Mouse (Mus musculus) midbrain, embryonic 13.5 days (tissue): ENCODE measurements around the gene Tmem50a. TPM values are rescaled to one million over a fixed set of nuclear protein-coding genes. Genes with fewer than 3 reads are reported as not detected.

Experiments
- ATAC-seq: fragments of 200-750 bp; cut with Nextera tagmentation; 2 replicates; pipeline ENCODE4 v1.8.0; 2017; ENCODE audit warnings: mild to moderate bottlenecking, moderate TSS enrichment, moderate library complexity
- H3K27ac ChIP-seq: fragments of 300-500 bp; sonication (generic); 2 replicates; pipeline ENCODE4 v1.5.1; 2015; ENCODE audit warnings: inconsistent platforms, mild to moderate bottlenecking, moderate library complexity
- H3K27me3 ChIP-seq: fragments of 300-500 bp; sonication (generic); 2 replicates; pipeline ENCODE4 v1.6.1; 2015; ENCODE audit warnings: mild to moderate bottlenecking, inconsistent platforms
- H3K36me3 ChIP-seq: fragments of 300-500 bp; sonication (generic); 2 replicates; pipeline ENCODE4 v1.6.1; 2015; ENCODE audit warnings: mild to moderate bottlenecking, inconsistent platforms
- H3K4me1 ChIP-seq: fragments of 300-500 bp; sonication (generic); replicated peaks from 2 replicates; pipeline ENCODE4 v1.6.1; 2015; ENCODE audit warnings: inconsistent platforms
- H3K4me2 ChIP-seq: fragments of 300-500 bp; sonication (generic); replicated peaks from 2 replicates; pipeline ENCODE4 v1.6.1; 2015; ENCODE audit warnings: moderate library complexity, mild to moderate bottlenecking, inconsistent platforms
- H3K4me3 ChIP-seq: fragments of 300-500 bp; sonication (generic); replicated peaks from 2 replicates; pipeline ENCODE4 v1.5.1; 2015; ENCODE audit warnings: mild to moderate bottlenecking, inconsistent platforms
- H3K9ac ChIP-seq: fragments of 300-500 bp; sonication (generic); replicated peaks from 2 replicates; pipeline ENCODE4 v1.6.1; 2015; ENCODE audit warnings: mild to moderate bottlenecking, inconsistent platforms
- H3K9me3 ChIP-seq: fragments of 300-500 bp; sonication (generic); 2 replicates; pipeline ENCODE4 v1.6.1; 2016; ENCODE audit warnings: mild to moderate bottlenecking, inconsistent platforms
- WGBS: fragments of 180-500 bp; shearing (Covaris S2); methylation state at CpG from one replicate; pipeline ENCODE4 v1.1.7; 2015; 5-methylcytosine and 5-hydroxymethylcytosine counted together
- polyA plus RNA-seq: library from polyadenylated mRNA; unstranded; fragments of >200 nt; fragmentation: Nextera tagmentation; extraction: Ambion mirVana; gene quantifications from 2 replicates; pipeline ENCODE4 v1.2.1, GENCODE M21; 2015

Gene Tmem50a
- polyA plus RNA-seq, 1 experiment from 2014 or later: 203 TPM

DNA sequence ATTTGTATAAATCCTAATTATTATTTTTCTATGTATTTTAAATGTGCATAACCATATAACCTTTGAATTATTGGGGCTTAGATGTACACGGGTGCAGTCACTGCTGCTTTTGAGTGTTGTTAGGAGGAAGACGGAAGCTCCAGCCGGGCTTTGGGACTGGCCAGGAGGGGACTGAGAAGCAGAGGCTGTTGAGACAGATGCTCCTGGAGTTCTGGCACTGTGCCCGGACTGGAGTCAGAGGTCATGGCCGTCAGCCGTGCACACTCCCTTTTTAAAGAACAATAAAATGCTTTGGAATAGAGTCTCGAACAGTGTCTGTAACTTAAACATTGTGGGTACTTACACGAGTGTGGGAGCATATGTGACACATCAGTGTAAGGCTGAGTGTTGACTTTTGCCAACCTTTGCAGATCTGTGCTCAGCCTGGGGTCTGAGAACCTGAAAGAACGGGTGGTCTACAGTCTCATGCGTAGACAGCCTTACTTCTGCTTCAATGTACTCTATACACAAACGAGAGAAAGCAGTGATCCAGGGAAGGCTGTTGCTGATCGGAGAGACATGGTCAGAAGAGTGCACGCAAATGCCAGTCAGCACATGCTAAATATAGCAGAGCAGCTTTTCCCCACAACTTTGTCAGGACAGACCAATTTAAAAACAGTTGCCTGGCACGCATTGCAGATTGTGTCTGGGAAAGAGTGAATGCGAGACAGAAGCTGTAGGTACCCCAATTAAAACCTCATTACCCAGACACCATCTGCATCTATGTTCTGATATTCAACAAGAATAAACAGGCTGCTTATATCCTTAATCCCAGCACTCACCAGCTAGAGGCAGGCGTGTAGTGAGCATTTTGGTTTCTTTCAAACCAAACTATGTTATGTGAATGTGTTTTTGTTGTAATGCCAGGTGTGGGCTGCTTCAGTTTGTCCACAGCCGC, 22.7 kb upstream of the Tmem50a start:
- ATAC-seq: no peak
- Histone ChIP-seq H3K4me1 (peaks cover 1% of the 10 kb centered on the region), H3K9me3 (no peaks in the 10 kb centered on the region), H3K9ac (no peak overlapping the region), H3K27ac (no peak overlapping the region), H3K27me3 (peaks cover 11% of the 10 kb centered on the region), H3K4me2 (no peak overlapping the region), H3K36me3 (peaks cover 50% of the 10 kb centered on the region), H3K4me3 (no peak overlapping the region)
- 68% methylated on average over 17 of the region's 17 CpGs for WGBS

DNA sequence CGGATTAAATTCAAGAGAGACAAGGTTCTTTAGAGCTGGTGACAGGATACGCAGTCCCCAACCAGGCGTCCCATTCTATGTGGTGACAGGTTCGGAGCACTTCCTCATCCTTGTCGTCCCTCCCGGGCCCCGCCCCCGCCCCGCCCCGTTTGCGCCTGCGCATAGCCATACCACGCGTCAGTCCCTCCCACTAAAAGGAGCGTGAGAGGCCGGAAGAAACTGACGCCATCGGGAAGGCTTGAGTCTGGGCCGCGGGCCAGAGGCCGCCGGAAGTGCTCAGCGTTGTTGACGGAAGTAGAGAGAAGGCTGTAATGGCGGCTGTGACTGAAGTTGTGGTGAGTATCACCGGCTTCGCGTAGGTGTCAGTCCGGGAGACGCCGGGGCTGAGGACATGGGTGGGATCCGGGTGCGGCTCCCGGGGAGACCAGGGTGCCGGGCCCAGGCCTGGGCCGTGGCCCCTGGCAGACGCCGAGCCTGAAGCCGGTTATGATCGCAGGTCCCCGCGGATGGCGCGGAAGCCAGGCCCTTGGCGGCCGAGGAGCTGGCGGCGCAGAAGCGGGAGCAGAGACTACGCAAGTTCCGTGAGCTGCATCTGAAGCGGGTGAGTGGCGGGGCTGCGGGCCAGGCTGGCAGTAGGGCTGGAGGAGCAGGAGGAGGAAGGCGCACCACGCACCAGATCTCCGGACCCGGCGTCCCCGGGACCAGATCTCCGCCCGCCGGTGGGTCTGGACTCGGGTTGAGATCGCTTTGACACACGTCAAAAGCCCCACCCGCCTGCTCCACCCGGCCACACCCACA, 16.1 kb upstream of the Tmem50a start, which contains the start of gene Syf2:
Gene Syf2, plus strand, starts transcription at position 215 of the 798 bp plus-strand sequence.
- Histone ChIP-seq H3K27me3 (no peaks in the 10 kb centered on the region), H3K4me3 (peak within 1 kb of the TSS; percentile 99), H3K4me1 (peaks cover 26% of the 10 kb centered on the region), H3K9ac (peak within 1 kb of the TSS; percentile 80), H3K36me3 (peaks cover 60% of the 10 kb centered on the region), H3K27ac (peak within 1 kb of the TSS; percentile 84), H3K9me3 (no peaks in the 10 kb centered on the region), H3K4me2 (peak within 1 kb of the TSS; percentile 92)
- ATAC-seq: peak; percentile 97
- under 1% methylated on average over 68 of the region's 68 CpGs for WGBS

DNA sequence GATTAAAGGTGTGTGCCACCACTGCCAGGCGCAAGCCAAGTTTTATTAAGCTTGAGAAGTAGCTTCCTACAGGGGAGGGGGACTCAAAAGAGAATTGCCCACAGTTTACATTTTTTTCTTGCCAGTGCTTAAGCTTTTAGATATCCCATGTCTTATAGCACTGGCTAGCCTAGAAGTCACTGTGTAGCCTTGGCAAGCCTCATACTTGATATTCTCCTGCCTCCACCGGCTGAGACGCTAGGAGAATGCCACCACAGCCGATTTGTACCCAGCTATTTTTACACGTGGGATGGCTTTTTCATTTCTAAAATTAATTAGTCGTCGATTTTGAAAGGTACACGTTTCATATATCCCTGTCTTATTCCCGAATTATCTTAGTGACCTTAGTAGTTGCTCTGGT, 15.4 kb upstream of the Tmem50a start:
- Histone ChIP-seq H3K9ac (peak overlapping the region; percentile 51; the same call in 1 of the 2 replicates), H3K4me3 (peak overlapping the region; percentile 99), H3K4me1 (peaks cover 33% of the 10 kb centered on the region), H3K4me2 (peak overlapping the region; percentile 92), H3K9me3 (no peaks in the 10 kb centered on the region), H3K36me3 (peaks cover 60% of the 10 kb centered on the region), H3K27me3 (no peaks in the 10 kb centered on the region), H3K27ac (peak overlapping the region; percentile 63)
- WGBS: 29% methylated on average over 9 of the region's 9 CpGs
- ATAC-seq: peak; percentile 41; the same call in 1 of the 2 replicates

DNA sequence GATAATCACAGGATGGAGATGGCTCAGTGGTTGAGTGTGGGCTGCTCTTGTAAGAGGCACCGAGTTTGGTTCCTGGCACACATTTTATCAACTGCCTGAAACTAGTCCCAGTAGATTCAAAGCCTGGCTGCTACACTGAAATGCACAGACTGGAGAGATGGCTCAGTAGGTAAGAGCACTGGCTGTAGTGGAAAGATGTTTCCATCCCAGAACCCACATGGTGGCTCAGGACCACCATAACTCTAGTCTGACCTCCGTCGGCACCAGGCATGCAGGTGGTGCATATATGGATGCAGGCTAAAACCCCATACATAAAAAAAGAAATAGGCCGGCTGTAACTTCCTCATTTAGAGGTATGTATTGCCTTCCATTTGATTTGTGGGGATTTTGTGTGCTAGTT, 14.7 kb upstream of the Tmem50a start:
- Histone ChIP-seq H3K27ac (no peak overlapping the region), H3K4me3 (no peak overlapping the region), H3K9ac (no peak overlapping the region), H3K9me3 (no peaks in the 10 kb centered on the region), H3K4me1 (peaks cover 39% of the 10 kb centered on the region), H3K4me2 (no peak overlapping the region), H3K36me3 (peaks cover 55% of the 10 kb centered on the region), H3K27me3 (no peaks in the 10 kb centered on the region)
- ATAC-seq: no peak
- 86% methylated on average over 4 of the region's 4 CpGs for WGBS

DNA sequence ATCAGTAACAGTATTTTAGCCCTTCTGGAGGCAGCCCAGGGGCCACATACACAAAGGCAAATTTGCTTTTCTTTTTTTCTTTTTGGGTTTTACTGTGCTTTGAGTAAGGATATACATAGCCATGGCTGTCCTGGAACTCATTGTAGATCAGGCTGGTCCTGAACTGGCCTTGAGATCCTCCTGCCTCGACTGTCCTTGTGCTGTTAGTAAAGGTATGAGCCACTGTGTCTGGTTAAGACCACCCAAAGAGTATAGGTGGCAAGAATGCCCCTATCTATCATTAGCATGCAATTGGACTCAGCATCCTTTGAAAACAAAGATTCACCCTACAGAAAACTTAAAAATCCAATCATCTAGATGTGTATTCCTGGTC, 13.6 kb upstream of the Tmem50a start:
- Histone ChIP-seq H3K36me3 (peaks cover 44% of the 10 kb centered on the region), H3K9me3 (no peaks in the 10 kb centered on the region), H3K4me3 (no peak overlapping the region; the same call in 1 of the 2 replicates), H3K27ac (no peak overlapping the region), H3K4me2 (no peak overlapping the region), H3K4me1 (peaks cover 40% of the 10 kb centered on the region), H3K9ac (no peak overlapping the region), H3K27me3 (no peaks in the 10 kb centered on the region)
- no peak for ATAC-seq
- 87% methylated on average over 1 of the region's 1 CpGs for WGBS

DNA sequence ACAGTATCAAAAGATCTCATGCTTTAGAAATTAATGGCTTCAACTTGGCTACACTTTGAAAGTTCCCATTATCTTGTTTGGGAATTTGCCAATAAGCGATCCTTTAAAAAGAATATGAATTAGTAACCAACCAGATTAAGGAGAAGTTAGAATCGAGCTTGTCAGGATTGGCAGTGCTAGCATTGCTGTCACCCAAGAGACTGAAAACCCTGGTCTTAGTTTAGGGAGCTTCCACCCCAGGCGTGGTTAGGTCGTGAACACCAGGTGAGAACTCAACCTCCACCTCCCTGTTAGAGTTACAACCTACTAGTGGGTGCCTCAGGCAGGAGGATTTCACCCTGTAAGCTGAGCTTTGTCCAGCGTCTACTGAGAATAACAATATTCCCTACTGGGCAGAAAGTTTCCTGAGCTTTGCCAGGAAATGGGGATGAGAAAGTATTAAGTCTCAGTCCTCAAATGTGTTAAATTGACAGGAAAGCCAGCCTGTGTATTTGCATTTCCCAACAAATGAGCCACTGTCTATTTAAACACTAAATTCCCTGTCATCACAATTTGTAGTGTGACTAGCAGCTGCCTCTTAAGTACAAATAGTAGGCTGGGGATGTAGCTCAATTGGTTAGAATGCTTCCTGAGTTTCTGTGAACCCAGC, 13.1 kb upstream of the Tmem50a start:
- WGBS: 74% methylated on average over 5 of the region's 5 CpGs
- peaks cover 40% of the 10 kb centered on the region for H3K4me1 ChIP-seq
- peaks cover 39% of the 10 kb centered on the region for H3K36me3 ChIP-seq
- no peak for ATAC-seq
- no peak overlapping the region for H3K27ac ChIP-seq
- H3K4me3 ChIP-seq: no peak overlapping the region; the same call in 1 of the 2 replicates
- H3K9me3 ChIP-seq: no peaks in the 10 kb centered on the region
- H3K9ac ChIP-seq: no peak overlapping the region
- H3K4me2 ChIP-seq: no peak overlapping the region
- no peaks in the 10 kb centered on the region for H3K27me3 ChIP-seq

DNA sequence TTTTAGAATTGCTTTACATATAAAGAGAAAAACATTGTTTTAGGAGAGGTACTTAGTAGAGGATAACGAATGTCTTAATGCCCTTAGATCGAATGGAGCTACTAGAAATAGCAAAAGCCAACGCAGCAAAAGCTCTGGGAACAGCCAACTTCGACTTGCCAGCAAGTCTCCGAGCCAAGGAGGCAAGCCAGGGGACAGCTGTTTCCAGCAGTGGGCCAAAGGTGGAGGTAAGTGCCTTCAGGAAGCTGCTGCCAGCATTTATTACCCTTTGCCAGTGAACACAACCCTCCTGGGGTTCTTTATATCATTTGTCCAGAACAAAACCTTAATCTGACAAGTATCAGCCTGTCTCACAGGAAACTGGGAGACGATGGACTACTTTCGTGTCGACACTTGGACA, 10.4 kb upstream of the Tmem50a start:
- H3K4me2 ChIP-seq: peak overlapping the region; percentile 96
- no peaks in the 10 kb centered on the region for H3K27me3 ChIP-seq
- H3K4me1 ChIP-seq: peaks cover 32% of the 10 kb centered on the region
- peak overlapping the region; percentile 96 for H3K4me3 ChIP-seq
- H3K9ac ChIP-seq: peak overlapping the region; percentile 55
- H3K27ac ChIP-seq: no peak overlapping the region
- WGBS: 85% methylated on average over 8 of the region's 8 CpGs
- no peaks in the 10 kb centered on the region for H3K9me3 ChIP-seq
- ATAC-seq: no peak
- peaks cover 36% of the 10 kb centered on the region for H3K36me3 ChIP-seq

DNA sequence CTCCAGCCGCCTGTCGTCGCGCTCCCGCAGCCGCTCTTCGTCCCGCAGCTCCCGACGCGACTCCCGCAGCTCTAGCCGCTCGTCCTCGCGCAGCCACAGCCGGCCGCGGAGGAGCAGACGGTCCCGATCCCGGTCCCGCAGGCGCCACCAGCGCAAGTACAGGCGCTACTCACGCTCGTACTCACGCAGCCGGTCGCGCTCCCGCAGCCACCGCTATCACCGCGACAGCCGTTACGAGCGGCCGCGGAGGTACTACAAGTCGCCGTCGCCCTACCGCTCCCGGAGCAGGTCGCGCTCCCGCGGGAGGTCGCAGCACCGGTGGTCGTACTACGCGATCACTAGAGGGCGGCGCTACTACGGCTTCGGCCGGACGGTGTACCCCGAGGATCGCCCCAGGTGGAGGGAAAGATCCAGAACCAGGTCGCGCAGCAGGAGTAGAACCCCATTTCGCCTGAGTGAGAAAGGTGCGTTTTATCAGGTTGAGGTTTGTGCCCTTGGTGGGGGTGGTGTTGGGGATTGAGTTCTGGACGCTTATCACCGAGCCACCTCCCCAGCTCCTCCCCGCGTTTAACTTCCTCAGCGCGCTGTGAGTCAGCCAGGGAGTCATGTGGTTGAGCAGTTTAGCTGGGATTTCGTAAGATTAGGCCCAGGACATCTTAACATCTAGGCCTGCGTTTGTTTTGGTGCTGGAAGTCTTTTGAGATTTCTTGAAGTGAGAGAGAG, 9.4 kb upstream of the Tmem50a start:
- under 1% methylated on average over 75 of the region's 75 CpGs for WGBS
- peak; percentile 38; the same call in 1 of the 2 replicates for ATAC-seq
- H3K9ac ChIP-seq: peak overlapping the region; percentile 97

DNA sequence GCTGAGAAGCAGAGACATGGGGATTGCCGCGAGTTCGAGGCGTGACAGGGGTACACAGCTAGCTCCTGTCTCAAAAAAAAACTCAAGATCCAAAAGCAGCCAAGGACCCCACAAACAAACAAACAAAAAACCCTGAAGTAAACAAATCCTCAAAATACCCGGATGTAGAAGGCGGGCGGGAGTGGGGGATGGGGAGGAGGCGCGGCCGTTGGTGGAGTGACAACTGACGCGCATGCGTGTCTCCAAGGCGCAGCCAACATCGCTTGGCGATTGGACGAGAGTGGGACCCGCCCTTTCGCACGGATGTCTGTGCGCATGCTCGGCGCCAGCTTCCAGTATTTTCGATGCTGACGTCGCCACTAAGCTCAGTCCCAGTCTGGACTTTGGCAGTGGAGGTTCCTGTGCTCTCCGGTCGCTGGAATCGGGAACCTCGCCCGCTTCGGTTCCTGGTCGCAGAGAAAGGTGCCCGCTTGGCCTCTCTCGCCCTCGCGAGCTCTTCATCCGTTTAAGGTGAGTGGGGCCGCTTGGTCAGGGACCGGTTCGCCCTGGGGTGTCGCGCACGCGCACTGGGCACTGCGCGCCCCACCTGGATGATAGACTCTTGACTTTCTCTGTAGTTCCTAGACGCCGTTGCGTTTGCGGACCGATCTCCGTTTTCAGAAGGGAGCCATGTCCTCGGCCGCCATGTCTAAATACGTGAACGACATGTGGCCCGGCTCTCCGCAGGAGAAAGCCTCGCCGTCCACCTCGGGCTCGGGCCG, 8.6 kb upstream of the Tmem50a start, which contains the start of gene Rsrp1:
Gene Rsrp1, plus strand, starts transcription at position 335 of the 761 bp plus-strand sequence.
- Histone ChIP-seq H3K36me3 (peaks cover 33% of the 10 kb centered on the region), H3K4me3 (peak within 1 kb of the TSS; percentile 96), H3K27ac (peak within 1 kb of the TSS; percentile 94), H3K9me3 (no peaks in the 10 kb centered on the region), H3K4me2 (peak within 1 kb of the TSS; percentile 96), H3K4me1 (peaks cover 30% of the 10 kb centered on the region), H3K9ac (peak within 1 kb of the TSS; percentile 97), H3K27me3 (no peaks in the 10 kb centered on the region)
- ATAC-seq: peak; percentile 95
- under 1% methylated on average over 63 of the region's 64 CpGs for WGBS

More for the DNA sequence above, 9.4 kb upstream of the Tmem50a start:
- peaks cover 30% of the 10 kb centered on the region for H3K4me1 ChIP-seq
- H3K4me3 ChIP-seq: peak overlapping the region; percentile 96
- no peaks in the 10 kb centered on the region for H3K9me3 ChIP-seq
- H3K4me2 ChIP-seq: peak overlapping the region; percentile 96
- H3K36me3 ChIP-seq: peaks cover 36% of the 10 kb centered on the region
- peak overlapping the region; percentile 94 for H3K27ac ChIP-seq
- H3K27me3 ChIP-seq: no peaks in the 10 kb centered on the region

DNA sequence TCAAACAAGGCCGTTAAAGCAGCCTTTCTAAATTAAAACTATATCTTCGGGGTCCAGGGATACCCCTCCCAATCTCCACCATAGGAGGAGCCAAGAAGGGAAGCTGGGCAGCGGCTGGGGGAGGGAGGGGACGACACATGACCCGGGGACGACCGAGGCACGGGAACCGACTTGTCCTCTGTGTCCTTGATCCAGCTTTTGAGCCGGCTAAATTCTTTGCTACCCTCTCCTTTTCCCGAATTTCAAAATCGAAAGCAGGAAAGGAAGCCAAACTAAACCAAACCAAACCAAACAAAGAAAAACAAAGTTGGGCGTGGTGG, 8.1 kb upstream of the Tmem50a start:
- H3K4me1 ChIP-seq: peaks cover 30% of the 10 kb centered on the region
- H3K4me3 ChIP-seq: peak overlapping the region; percentile 96
- H3K4me2 ChIP-seq: peak overlapping the region; percentile 96
- peak overlapping the region; percentile 68 for H3K9ac ChIP-seq
- H3K27ac ChIP-seq: peak overlapping the region; percentile 80
- WGBS: under 1% methylated on average over 13 of the region's 13 CpGs
- H3K9me3 ChIP-seq: no peaks in the 10 kb centered on the region
- peak; percentile 69 for ATAC-seq
- H3K27me3 ChIP-seq: no peaks in the 10 kb centered on the region
- H3K36me3 ChIP-seq: peaks cover 27% of the 10 kb centered on the region
